Comparison of ENCODE assay signal across 27 mouse cellular contexts in genomic region chr17:87172031-87172430, GRCm38 (mm10).
A peak's percentile ranks its signal among the peaks of the same experiment; 100 is the strongest.
DNase-seq lines count a peak whose midpoint lies in the region; ATAC-seq and TF ChIP-seq lines count a peak whose summit lies in the region.
"Had no signal": no experiment of that assay in that cellular context is flagged by ENCODE, and none has a peak within 500 bp of the region (broad histone marks: within the 10 kb centered on the region; RNA-seq: fewer than 3 reads in every experiment).

No protein-coding gene starts in this region.

- TF ChIP-seq EP300 in heart, adult 2 months (IDR thresholded peaks at IDR 0.05; ENCODE audit: insufficient read depth, low read depth, low read length) = no peak
- TF ChIP-seq EP300 in stomach, postnatal 0 days (optimal IDR thresholded peaks at IDR 0.05) = no peak

- no peak for ATAC-seq in stomach, postnatal 0 days (ENCODE audit: low FRiP score, low TSS enrichment)
- ATAC-seq: forebrain, embryonic 13.5 days; forebrain, embryonic 16.5 days; intestine, postnatal 0 days had no signal

- intact Hi-C loops in heart, adult 2 months (cut with DNase I) = no loop called here

- H3K4me2 ChIP-seq in stomach, postnatal 0 days (replicated peaks; ENCODE audit: low read depth) = no peak overlapping the region
- H3K4me2 ChIP-seq: embryonic facial prominence, embryonic 12.5 days; embryonic facial prominence, embryonic 15.5 days; forebrain, embryonic 13.5 days; heart, embryonic 11.5 days; hindbrain, embryonic 12.5 days; hindbrain, embryonic 15.5 days had no signal

- peak overlapping the region; percentile 47 for H3K27ac ChIP-seq in heart, adult 2 months
- peak overlapping the region; percentile 36; the same call in 1 of the 2 replicates for H3K27ac ChIP-seq in layer of hippocampus, adult 2 months
- peak overlapping the region; percentile 95 for H3K27ac ChIP-seq in embryonic fibroblast, embryonic 13.5 days (ENCODE audit: insufficient read depth, low read length)
- no peak overlapping the region for H3K27ac ChIP-seq in stomach, postnatal 0 days (replicated peaks)
- H3K27ac ChIP-seq: embryonic facial prominence, embryonic 12.5 days; embryonic facial prominence, embryonic 15.5 days; forebrain, embryonic 13.5 days; hindbrain, embryonic 12.5 days; hindbrain, embryonic 15.5 days had no signal

- no peak for TF ChIP-seq POLR2A in heart, adult 2 months (IDR thresholded peaks at IDR 0.05; ENCODE audit: insufficient read depth, low read depth, low read length)
- no peak for TF ChIP-seq POLR2A in embryonic fibroblast, embryonic 13.5 days (IDR thresholded peaks at IDR 0.05; ENCODE audit: low read depth, low read length)

- H3K27me3 ChIP-seq in heart, adult 2 months (ENCODE audit: control insufficient read depth, insufficient read depth, low read length) = no peaks in the 10 kb centered on the region
- H3K27me3 ChIP-seq in stomach, postnatal 0 days (ENCODE audit: control insufficient read depth, insufficient read depth, low read length) = no peaks in the 10 kb centered on the region
- H3K27me3 ChIP-seq: CH12.LX; embryonic facial prominence, embryonic 12.5 days; embryonic facial prominence, embryonic 15.5 days; forebrain, embryonic 13.5 days; hindbrain, embryonic 12.5 days; hindbrain, embryonic 15.5 days had no signal

- H3K9me3 ChIP-seq in stomach, postnatal 0 days (ENCODE audit: control insufficient read depth, low read length) = 0 out of 2 replicates have a peak, but pooled peaks cover 4% of the 10 kb centered on the region
- H3K9me3 ChIP-seq: embryonic facial prominence, embryonic 15.5 days had no signal

- H3K36me3 ChIP-seq in heart, adult 2 months (ENCODE audit: control insufficient read depth, insufficient read depth, low read length) = no peaks in the 10 kb centered on the region
- H3K36me3 ChIP-seq in stomach, postnatal 0 days (ENCODE audit: control insufficient read depth, insufficient read depth, low read length) = no peaks in the 10 kb centered on the region
- H3K36me3 ChIP-seq: embryonic facial prominence, embryonic 12.5 days; embryonic facial prominence, embryonic 15.5 days; G1E; hindbrain, embryonic 12.5 days; hindbrain, embryonic 15.5 days had no signal

- TF ChIP-seq CTCF in heart, adult 2 months (IDR thresholded peaks at IDR 0.05) = no peak
- TF ChIP-seq CTCF in layer of hippocampus, adult 2 months (conservative IDR thresholded peaks at IDR 0.05) = no peak
- no peak for TF ChIP-seq CTCF in embryonic fibroblast, embryonic 13.5 days (IDR thresholded peaks at IDR 0.05; ENCODE audit: borderline replicate concordance, insufficient read depth, low read length)
- no peak for TF ChIP-seq CTCF in stomach, postnatal 0 days (IDR thresholded peaks at IDR 0.05; ENCODE audit: low read depth)

- H3K9ac ChIP-seq in heart, adult 2 months (ENCODE audit: low read depth, low read length) = no peak overlapping the region
- H3K9ac ChIP-seq in stomach, postnatal 0 days (ENCODE audit: low read length) = no peak overlapping the region
- H3K9ac ChIP-seq: embryonic facial prominence, embryonic 12.5 days; embryonic facial prominence, embryonic 15.5 days; forebrain, embryonic 13.5 days; hindbrain, embryonic 12.5 days; hindbrain, embryonic 15.5 days had no signal

- WGBS in heart, adult 2 months = 44% methylated on average over 3 of the region's 3 CpGs
- WGBS in stomach, postnatal 0 days = 78% methylated on average over 3 of the region's 3 CpGs

- H3K4me1 ChIP-seq in heart, adult 2 months (ENCODE audit: control insufficient read depth, insufficient read depth, low read length) = peaks cover 18% of the 10 kb centered on the region
- H3K4me1 ChIP-seq in embryonic fibroblast, embryonic 13.5 days (ENCODE audit: control insufficient read depth, insufficient read depth, low read length) = peaks cover 26% of the 10 kb centered on the region
- H3K4me1 ChIP-seq in stomach, postnatal 0 days (replicated peaks; ENCODE audit: control insufficient read depth, insufficient read depth) = peaks cover 8% of the 10 kb centered on the region; the same call in 1 of the 2 replicates
- H3K4me1 ChIP-seq: embryonic facial prominence, embryonic 12.5 days; hindbrain, embryonic 12.5 days; hindbrain, embryonic 15.5 days had no signal

- no peaks in the 10 kb centered on the region for H3K79me2 ChIP-seq in heart, adult 2 months (replicated peaks; ENCODE audit: control insufficient read depth, insufficient read depth, low read length)

- DNase-seq in heart, adult 2 months = no peak
- DNase-seq in heart, adult 18-20 months = no peak
- no peak for DNase-seq in layer of hippocampus, adult 2 months (ENCODE audit: low spot score in 2 of 2)
- DNase-seq in layer of hippocampus, adult 8-10 months (ENCODE audit: low spot score in 2 of 2) = no peak
- peak; percentile 55 for DNase-seq in Muller cell, postnatal 12 days (ENCODE audit: inconsistent ontology term)
- no peak for DNase-seq in adrenal gland, adult 2 months
- DNase-seq in stomach, postnatal 0 days (ENCODE audit: low spot score) = no peak
- DNase-seq: adrenal gland, adult 8-10 months; adrenal gland, postnatal 25 days; B cell, adult 2 months; cerebellum, adult 11 months; cerebellum, adult 2 months; cerebellum, adult 9-11 months; cerebellum, postnatal 25 days; gastrocnemius, postnatal 14 days had no signal

- no peak overlapping the region for H3K4me3 ChIP-seq in heart, adult 2 months
- H3K4me3 ChIP-seq in layer of hippocampus, adult 2 months = no peak overlapping the region
- H3K4me3 ChIP-seq in embryonic fibroblast, embryonic 13.5 days (ENCODE audit: insufficient read depth, low read length) = no peak overlapping the region
- H3K4me3 ChIP-seq in stomach, postnatal 0 days (ENCODE audit: low read depth, low read length) = no peak overlapping the region
- H3K4me3 ChIP-seq: embryonic facial prominence, embryonic 12.5 days; embryonic facial prominence, embryonic 15.5 days; erythroblast, embryonic 14.5 days; forebrain, embryonic 13.5 days; hindbrain, embryonic 12.5 days; hindbrain, embryonic 15.5 days had no signal
